Mouse (Mus musculus): ENCODE data around the gene H2afy.
"Not testable (repeated sequence)": the region's sequence is repeated elsewhere in the genome, so short reads cannot be mapped to it uniquely, and the experiment has no call there.

Gene H2afy

DNA sequence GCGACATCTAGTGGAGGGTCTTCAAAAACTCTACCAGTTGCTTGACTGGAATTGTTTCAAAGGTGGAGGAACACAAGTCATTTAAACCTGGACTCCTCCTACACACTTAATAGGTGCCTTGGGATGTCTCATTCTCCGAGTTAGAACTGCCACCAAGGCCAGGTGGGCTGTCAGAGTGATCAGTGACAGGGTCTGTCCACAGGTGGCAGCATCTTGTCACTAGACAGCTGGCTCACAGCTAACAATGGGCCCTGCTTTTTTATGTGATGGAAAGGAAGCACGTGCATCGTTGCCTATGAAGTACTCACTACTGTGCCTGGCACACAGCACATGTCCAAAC, 63.9 kb downstream of the H2afy start:
- DNase-seq (ENCODE audit: low spot score in 2 of 2): no peak

DNA sequence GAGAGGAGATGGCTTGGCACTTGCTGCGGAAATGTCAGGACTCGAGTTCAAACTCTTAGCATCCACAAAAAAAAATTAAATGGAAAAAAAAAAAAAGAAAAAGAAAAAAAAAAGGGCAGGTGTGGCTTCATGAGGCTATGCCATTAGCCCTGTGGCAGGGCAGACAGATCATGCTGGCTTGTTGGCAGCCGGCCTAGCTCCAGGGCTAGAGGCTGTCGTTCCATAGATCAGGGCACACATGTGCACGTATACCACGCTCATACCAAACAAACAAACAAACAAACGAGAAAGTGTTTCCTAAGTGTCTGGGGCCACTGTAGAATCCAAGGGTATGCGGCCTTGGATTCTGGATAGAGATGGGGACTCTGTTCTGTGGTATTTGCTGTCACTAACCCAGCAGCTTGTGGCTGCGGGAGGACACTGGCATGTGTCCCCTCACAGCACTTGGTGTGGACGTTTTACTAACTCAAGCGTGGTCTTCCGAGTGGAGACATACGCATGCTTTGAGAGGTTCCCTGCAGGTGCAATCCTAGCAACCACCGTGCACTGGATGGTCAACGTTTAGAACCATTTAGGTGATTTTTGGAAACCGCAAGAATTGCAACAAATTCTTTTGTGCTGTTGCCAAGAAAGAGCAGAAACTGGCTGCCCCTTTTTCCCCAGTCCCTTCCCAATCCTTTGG, 64.4 kb downstream of the H2afy start:
- DNase-seq (ENCODE audit: low spot score in 2 of 2): no peak

DNA sequence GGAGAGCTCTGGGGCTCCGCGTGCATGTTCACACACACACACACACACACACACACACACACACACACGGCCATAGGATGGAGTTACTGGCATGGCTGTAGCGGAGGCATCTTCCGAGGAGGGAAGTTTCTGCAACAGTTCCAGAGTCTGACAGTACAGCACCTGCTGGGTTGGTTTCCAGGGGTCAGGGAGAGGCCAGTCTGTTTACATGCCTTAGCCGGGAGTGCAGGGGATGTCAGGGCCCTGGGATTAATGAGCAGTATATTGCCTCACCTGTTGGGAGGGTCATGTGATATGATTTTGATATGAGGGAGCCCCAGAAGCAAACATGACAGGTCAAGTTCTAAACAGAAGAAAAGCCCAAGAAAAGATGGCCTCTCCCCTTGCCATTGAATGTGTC, 66.5 kb downstream of the H2afy start:
- DNase-seq (ENCODE audit: low spot score in 2 of 2): no peak

DNA sequence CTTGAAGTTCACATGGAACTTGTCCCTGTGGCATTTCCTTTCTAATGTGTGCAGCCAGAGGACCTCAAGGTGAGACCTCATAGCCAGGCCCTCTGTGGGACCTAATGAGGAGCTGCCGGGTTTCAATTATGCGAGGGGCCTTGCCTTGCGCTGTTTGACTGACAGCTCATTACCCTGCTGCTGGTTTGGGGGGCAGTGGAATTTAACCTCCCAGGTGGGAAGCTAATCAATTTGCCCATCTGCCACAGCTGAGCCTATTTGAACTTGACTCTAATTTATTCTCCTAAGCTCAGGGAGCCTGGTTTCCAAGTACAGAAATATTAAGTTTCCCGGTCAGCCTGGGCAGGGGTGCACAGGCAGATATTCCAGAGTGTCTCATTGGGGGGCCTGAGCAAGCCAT, 67.6 kb downstream of the H2afy start:
- no peak for DNase-seq (ENCODE audit: low spot score in 2 of 2)

DNA sequence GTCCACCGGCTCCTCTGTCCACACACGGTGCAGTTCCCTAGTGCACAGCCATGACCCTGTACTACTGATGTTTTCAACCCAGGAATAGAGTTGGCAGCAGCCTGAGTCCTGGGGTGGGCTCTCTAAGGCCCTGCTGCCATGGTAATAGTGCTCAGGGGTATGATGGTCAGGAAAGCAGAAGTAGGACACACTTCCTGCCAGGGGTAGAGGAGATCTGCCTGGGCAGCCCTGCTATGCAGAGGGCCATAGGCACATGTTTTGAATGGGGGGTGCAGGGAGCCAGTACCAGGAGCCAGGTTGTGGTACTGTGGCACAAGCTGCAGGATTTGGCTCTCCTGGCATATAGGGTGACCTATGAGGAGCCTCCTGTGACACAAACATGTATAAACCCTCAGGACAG, 69.3 kb downstream of the H2afy start:
- no peak for DNase-seq (ENCODE audit: low spot score in 2 of 2)

DNA sequence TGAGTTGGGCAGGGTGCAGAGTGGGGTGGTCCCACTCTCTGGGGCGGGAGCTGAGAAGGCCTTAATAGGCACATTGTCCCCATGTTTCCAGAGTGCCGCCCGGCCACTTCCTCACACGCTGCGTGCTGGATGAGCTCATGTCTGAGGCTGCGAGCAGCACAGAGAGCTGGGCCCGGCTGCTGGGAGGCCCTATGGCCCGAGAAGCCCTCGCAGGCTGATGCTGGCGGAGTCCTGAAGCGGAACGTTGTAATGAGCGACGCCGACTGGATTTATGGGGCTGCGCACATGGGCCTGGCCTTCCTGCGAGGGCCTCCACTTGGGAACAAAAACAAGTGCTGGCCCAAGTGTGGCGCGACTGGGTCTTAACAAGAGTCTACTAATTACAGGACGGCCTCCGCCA, 70.0 kb downstream of the H2afy start:
- DNase-seq (ENCODE audit: low spot score in 2 of 2): no peak

DNA sequence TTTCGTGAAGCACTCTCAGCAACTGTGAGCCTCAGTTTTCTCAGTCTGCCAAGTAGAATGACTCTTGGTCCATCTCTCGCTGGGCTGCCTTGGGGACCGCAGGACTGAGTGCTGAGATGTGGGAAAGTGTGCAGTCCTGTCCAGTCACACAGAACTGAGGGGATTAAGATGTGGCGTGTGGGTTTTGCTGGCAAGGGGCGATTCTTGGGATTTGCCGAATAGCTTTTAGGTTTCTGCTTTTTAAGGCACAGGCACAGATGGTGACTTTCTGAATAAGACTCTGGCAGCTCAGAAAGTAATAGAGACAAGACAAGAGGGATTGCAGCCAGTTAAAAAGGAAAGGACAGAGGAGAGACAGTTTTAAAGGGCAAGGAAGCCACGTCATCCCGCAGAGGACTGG, 78.4 kb downstream of the H2afy start:
- no peak for DNase-seq (ENCODE audit: low spot score in 2 of 2)

DNA sequence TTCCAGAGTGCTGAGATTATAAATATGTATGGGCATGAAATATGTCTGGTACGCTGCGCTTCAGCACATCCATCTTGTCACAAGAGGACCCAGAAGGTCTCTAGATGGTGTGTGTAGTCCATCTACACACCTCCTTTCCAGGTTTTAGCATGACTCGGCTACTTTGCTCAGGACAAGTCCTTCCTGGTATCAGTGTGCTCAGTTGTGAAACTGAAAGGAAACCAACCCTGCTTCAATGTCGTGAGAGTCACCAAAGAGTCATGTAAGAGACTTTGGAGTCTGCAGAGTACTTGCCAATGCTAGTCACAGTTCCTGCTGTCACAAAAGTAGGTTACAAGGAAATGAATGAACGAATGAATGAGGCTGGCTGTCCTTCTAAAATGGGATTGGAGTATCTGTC, 80.4 kb downstream of the H2afy start:
- DNase-seq (ENCODE audit: low spot score in 2 of 2): no peak

DNA sequence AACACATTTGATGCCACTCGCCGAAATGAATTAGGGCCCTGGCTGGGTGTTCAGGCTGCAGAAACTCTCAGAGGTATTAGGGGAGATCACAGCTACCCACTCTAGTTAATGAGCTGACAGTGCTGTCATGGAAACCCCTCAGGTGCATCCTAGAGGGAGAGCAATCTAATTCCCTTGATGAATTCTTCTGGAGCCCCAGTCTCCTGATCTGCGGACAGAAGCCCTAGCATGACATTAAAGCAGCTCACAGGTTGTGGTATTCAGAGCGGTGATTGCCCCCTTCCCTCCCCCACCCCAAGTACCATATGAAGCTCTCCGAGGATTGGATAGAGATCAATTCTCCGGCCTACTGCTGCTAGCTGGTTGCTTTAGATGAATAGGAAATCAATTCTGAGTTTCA, 82.1 kb downstream of the H2afy start:
- DNase-seq (ENCODE audit: low spot score in 2 of 2): no peak

DNA sequence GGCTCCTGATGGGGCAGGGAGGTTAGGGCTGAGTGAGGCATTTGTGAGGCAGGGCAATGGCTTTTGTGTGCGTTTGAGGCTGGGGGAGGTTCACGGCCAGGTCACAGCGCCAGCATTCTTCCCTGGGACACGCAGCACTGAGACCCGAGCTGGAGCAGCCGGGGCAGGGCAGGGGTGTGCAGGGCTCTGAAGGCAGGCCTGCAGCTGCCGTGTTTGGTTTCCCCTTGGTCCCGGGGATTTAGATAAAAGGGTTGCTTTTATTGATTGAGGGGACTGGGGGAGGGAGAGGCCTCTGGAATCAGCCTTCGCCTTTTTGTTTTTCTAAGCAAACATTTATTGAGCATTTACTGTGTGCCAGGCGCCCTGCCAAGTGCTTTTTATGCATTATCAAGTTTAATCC, 83.4 kb downstream of the H2afy start:
- no peak for DNase-seq (ENCODE audit: low spot score in 2 of 2)

DNA sequence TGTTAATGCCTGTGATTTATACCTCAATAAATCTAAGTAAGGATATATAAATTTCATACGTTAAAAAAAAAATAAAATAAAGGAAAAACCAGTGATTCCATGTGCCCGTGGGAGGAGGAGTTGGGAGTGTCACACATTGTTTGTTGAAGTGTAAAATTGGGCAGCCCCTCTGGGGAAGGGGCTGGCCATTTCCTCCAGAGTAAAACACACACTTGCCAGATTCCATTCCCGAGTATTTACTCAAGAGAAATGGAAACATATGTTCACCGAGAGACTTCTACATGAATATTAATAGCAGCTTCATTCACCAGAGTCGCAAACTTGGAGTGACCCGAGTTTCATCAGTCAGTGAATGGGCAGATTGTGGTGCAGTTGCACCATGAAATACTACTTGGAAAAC, 85.9 kb downstream of the H2afy start:
- no peak for DNase-seq (ENCODE audit: low spot score in 2 of 2)

DNA sequence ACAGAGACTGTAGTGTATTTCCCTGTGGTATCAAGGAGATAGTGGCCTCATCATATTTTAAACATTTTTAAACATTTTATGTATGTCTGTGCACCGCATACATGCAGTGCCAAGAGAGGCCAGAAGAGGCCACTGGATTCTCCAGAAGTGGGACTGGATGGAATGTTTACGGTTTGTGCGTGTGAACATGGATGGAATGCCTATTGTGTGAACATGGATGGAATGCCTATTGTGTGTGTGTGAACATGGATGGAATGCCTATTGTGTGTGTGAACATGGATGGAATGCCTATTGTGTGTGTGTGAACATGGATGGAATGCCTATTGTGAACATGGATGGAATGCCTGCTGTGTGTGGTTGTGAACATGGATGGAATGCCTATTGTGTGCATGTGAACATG, 93.9 kb downstream of the H2afy start:
- DNase-seq (ENCODE audit: low spot score in 2 of 2): no peak

DNA sequence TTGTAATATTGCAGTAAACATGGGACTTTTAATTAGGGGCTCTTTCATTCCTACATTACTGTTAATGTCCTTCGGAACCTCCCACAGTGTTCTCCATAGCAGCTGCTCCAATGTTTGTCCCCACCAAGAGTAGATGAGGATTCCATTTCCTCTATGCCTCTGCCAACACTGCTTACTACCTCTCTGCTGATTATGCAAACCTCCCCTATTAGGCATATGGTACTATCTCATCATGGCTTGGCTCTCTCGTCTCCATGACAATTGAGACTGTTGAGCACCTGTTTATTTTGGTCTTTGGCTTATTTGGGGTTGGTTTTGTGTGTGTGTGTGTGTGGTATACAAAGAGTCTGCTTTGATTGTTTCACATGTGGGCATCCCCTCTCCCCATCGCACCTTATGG, 95.5 kb downstream of the H2afy start:
- no peak for DNase-seq (ENCODE audit: low spot score in 2 of 2)

DNA sequence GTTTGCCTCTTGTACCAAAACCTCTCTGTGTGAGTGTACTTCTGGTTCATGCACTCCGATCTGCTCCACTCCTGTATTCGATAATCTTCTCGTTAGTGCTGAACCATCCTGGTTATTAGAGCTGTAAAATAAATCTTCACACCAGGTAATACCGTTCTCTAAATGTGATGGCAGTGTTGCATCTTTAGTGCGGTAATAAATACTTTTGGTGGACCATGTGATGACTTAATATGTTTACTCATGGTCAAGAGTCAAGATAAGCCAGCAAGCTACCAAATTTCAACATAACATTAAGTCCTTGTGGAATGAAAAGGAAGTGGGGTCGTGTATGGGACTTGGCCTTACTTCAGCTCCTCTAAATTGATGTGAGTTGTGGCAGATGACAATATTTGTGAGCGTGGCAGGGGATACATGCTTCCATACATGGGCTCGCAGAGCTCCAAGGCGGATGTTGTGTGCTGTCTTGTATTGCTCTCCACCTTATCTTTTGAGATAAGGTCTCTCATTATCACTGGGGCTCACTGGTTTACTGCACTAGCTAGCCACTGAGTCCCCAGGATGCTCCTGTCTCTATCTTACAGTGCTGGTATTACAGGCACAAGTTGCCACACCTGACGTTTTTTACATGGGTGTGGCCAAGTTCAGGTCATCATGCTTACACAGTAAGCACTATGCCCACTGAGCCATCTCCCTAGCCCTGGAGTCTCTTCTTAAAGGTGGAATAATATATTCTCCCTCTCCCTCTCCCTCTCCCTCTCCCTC, 96.4 kb downstream of the H2afy start:
- DNase-seq (ENCODE audit: low spot score in 2 of 2): no peak

DNA sequence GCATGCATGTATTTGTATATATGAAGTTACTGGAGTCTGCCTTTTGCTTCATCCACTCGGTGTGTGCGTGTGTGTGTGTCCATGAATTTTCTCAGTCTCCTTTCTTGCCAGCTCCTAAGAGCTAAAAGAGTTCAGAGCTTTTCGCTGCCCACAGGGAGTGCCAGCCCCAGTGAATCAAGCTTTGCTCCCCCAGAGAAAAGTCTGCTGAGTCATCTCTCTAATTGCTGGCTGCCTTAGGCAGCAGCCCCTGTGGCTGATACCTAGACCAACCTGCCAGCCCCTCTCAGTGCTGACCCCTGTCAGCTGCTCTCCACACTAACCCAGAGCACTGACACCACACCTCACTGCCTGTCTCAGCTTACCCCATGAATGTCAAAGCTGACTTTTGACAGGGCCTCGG, 107.2 kb downstream of the H2afy start:
- no peak for DNase-seq (ENCODE audit: low spot score in 2 of 2)

DNA sequence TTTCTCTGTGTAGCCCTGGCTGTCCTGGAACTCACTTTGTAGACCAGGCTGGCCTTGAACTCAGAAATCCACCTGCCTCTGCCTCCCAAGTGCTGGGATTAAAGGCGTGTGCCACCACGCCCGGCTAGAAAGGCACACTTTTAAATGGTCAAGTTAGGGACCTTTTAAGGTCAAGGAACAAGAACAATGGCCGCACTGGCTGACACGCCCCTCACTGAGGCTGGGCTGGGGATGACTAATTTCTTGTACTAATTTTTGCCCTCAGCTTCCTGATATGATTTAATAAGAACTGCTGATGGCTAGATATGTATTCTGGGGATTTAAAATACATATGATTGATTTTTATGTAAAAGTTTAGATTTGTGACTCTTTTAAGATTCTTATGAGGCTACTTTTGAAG, 108.2 kb downstream of the H2afy start:
- not testable (repeated sequence) for DNase-seq (ENCODE audit: low spot score in 2 of 2)

DNA sequence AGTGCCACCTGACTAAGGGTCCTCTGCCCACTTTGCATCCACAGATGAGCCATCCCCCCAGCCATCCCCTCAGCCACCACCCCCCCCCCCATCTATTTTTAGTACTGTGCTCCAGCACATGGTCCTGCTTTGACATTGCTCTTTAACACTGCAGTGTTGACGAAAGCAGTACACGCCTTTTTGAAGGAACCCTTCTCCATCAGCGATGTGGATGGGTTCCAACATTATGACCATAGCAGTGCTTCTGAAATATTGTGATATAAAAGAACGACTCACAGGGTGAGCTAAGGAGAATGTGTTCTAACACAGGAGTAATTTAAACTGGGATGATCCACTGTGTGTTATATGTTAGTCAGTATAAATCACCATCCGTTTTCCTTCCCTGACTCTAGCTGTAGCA, 109.5 kb downstream of the H2afy start:
- no peak for DNase-seq (ENCODE audit: low spot score in 2 of 2)

DNA sequence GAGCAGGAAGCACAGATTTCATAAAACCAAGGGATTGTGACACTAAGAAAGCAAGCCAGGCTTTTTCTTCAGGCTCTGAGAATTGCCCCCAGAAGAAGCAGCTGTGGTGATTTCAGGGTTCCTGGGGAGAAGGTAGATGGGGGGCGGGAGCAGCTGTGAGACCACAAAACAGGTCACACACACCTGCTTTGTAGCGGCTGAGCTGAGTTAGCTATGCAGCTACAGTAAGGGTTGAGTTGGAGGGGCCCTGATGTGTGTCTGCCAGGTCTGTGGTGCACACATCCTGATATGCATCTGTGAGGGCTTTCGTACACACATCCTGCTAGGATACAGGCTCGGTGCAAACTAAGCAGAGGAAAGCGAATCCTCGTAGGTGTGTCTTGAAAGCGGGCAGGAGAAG, 110.1 kb downstream of the H2afy start:
- no peak for DNase-seq (ENCODE audit: low spot score in 2 of 2)

DNA sequence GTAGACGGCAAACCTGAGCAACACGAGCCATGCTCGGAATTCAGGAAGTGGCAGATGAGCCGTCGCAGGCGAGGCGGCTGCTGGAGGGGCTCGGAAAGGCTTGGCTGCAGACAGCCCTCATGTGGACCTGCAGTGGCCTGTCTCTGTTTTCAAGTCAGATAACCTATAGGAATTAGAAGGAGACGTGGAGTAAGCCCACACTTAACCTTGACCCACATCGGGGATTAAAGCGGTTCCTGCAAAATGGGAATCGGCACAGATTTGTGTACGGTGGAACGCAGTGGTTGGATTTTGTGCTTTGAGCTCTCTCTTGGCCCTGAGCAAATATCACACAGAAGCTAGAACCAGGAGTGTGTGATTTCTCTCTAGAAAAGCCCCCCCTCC, 111.1 kb downstream of the H2afy start:
- no peak for DNase-seq (ENCODE audit: low spot score in 2 of 2)

DNA sequence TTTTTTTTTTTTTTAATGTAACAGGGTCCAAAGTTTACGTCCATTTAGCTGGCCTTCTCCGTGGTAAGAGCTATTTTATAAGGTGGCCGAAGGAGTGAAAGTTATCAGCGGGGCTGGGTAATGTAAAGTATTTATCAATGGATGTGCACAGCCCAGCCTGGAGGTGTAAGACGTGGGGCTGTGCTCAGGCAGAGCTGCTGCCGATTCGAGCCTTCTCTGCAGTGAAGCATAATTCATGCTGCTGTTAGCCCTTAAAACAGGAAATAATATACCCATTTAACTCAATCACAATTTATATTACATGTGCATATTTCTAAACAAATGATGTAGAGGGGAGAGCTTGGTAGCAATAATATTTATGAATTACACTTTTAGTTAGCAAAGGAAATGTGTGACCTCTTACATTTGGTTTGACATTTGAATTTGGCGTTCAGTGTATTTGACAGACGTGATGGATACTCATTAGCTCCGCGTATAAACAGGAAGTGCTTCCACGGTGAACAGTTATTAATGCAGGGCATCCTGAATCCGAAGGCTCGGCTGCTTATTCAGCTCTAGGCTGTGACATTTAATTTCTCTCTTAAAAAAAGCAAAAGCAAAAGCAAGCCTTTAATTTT, 111.6 kb downstream of the H2afy start:
- no peak for DNase-seq (ENCODE audit: low spot score in 2 of 2)

Data from frontal cortex, postnatal 10 days (tissue).